Comparison of ENCODE assay signal across 8 mouse cellular contexts in the genomic region with DNA sequence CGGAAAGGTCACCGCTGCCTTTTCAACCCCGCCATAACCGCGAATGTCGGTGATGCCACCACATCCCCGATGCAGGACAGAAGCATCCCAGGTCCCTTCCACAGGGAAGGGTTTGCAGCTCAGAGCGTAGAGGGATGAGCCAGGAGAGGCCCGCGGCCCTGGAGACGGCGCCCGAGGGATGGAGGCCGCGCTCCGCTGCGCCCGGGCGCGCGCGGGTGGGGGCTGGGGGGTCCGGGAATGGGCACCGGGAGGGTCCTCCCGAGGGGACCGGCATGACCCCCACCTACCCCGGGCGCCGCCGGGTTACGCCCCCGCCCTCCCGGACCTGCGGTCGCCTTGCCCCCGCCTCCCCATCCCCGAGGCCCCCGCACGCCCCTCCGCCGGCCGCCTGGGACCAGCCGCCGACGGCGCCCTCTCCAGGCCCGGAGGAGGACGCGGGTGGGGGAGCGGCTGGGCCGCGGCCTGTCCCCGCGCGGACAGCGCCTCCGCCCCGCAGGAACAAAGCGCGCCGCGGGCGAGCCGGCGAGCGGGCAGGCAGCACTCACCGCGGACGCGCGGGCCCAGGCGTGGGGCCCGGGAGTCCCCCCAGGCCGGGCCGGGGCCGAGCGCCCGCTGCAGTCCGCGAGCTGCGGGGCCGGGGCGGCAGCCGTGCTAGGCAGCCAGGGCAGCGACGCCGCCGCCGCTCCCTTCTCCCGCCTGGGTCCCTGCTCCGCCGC. TPM values are rescaled to one million over a fixed set of nuclear protein-coding genes. Genes with fewer than 3 reads are reported as not detected.
DNase-seq lines count a peak whose midpoint lies in the region; ATAC-seq and TF ChIP-seq lines count a peak whose summit lies in the region.

No protein-coding gene starts in this region.

- TF ChIP-seq CTCF in C2C12 (IDR thresholded peaks at IDR 0.05; ENCODE audit: control insufficient read depth, insufficient read depth, insufficient read length): peak; percentile 83
- no peak for TF ChIP-seq CTCF in bone marrow macrophage, adult 2 months (IDR thresholded peaks at IDR 0.05; ENCODE audit: low read depth, low read length)
- TF ChIP-seq CTCF in olfactory bulb, adult 2 months (IDR thresholded peaks at IDR 0.05; ENCODE audit: insufficient read depth, low read depth, low read length): no peak

- H3K4me1 ChIP-seq in bone marrow macrophage, adult 2 months (ENCODE audit: control insufficient read depth, insufficient read depth, low read length): peaks cover 39% of the 10 kb centered on the region
- peaks cover 17% of the 10 kb centered on the region for H3K4me1 ChIP-seq in heart, embryonic 15.5 days (replicated peaks)
- peaks cover 26% of the 10 kb centered on the region for H3K4me1 ChIP-seq in lung, embryonic 15.5 days
- peaks cover 14% of the 10 kb centered on the region for H3K4me1 ChIP-seq in olfactory bulb, adult 2 months (ENCODE audit: control insufficient read depth, insufficient read depth, low read length)

- peak; percentile 73 to 85 for DNase-seq in kidney, postnatal 4 days
- no peak for DNase-seq in T-cell, adult 2 months (ENCODE audit: low spot score)

- peak overlapping the region; percentile 89 for H3ac ChIP-seq in C2C12 (ENCODE audit: control insufficient read depth, insufficient read length, low read depth)

- no peak for TF ChIP-seq POLR2A in bone marrow macrophage, adult 2 months (IDR thresholded peaks at IDR 0.05; ENCODE audit: borderline replicate concordance, low read depth, low read length)
- TF ChIP-seq POLR2A in olfactory bulb, adult 2 months (IDR thresholded peaks at IDR 0.05; ENCODE audit: insufficient read depth, low read depth, low read length): no peak

- H3K36me3 ChIP-seq in C2C12 (ENCODE audit: control insufficient read depth, insufficient read depth): peaks cover 7% of the 10 kb centered on the region
- no peaks in the 10 kb centered on the region for H3K36me3 ChIP-seq in heart, embryonic 15.5 days
- 0 out of 2 replicates have a peak, but pooled peaks cover 3% of the 10 kb centered on the region for H3K36me3 ChIP-seq in lung, embryonic 15.5 days

- peak overlapping the region; percentile 49 for H3K4me3 ChIP-seq in C2C12 (ENCODE audit: insufficient read depth, poor library complexity, severe bottlenecking)
- H3K4me3 ChIP-seq in bone marrow macrophage, adult 2 months (ENCODE audit: insufficient read depth, low read length): peak overlapping the region; percentile 94
- H3K4me3 ChIP-seq in heart, embryonic 15.5 days: peak overlapping the region; percentile 98
- peak overlapping the region; percentile 97 for H3K4me3 ChIP-seq in lung, embryonic 15.5 days
- H3K4me3 ChIP-seq in olfactory bulb, adult 2 months (ENCODE audit: insufficient read depth, low read depth, low read length): peak overlapping the region; percentile 100

- ATAC-seq in erythroblast, adult 5-6 weeks (replicated peaks; ENCODE audit: low FRiP score, poor library complexity, severe bottlenecking): peak; percentile 45; the same call in 1 of the 2 replicates
- ATAC-seq in heart, embryonic 15.5 days (replicated peaks; ENCODE audit: insufficient number of reproducible peaks, insufficient read depth, low FRiP score, low read depth): peak; percentile 85
- ATAC-seq in lung, embryonic 15.5 days (ENCODE audit: borderline replicate concordance, extremely low read depth, low FRiP score, low TSS enrichment): peak; percentile 90

- H3K9ac ChIP-seq in heart, embryonic 15.5 days: peak overlapping the region; percentile 96
- H3K9ac ChIP-seq in lung, embryonic 15.5 days: peak overlapping the region; percentile 98

- H3K4me2 ChIP-seq in heart, embryonic 15.5 days: peak overlapping the region; percentile 83
- H3K4me2 ChIP-seq in lung, embryonic 15.5 days: peak overlapping the region; percentile 61

- peaks cover 48% of the 10 kb centered on the region for H3K79me3 ChIP-seq in C2C12 (ENCODE audit: low read depth)

- H3K27me3 ChIP-seq in C2C12 (ENCODE audit: control insufficient read depth, insufficient read depth, insufficient read length): no peaks in the 10 kb centered on the region
- no peaks in the 10 kb centered on the region for H3K27me3 ChIP-seq in heart, embryonic 15.5 days
- H3K27me3 ChIP-seq in lung, embryonic 15.5 days: no peaks in the 10 kb centered on the region

- H3K79me2 ChIP-seq in C2C12 (ENCODE audit: control insufficient read depth, insufficient read depth): peaks cover 53% of the 10 kb centered on the region

- H3K27ac ChIP-seq in bone marrow macrophage, adult 2 months (ENCODE audit: insufficient read depth, low read depth, low read length): peak overlapping the region; percentile 90
- peak overlapping the region; percentile 94 for H3K27ac ChIP-seq in heart, embryonic 15.5 days
- peak overlapping the region; percentile 94 for H3K27ac ChIP-seq in lung, embryonic 15.5 days
- H3K27ac ChIP-seq in olfactory bulb, adult 2 months (ENCODE audit: insufficient read depth, low read depth, low read length): peak overlapping the region; percentile 95

- WGBS in heart, embryonic 15.5 days: under 1% methylated on average over 75 of the region's 92 CpGs
- WGBS in lung, embryonic 15.5 days: under 1% methylated on average over 72 of the region's 92 CpGs
- WGBS in olfactory bulb, adult 2 months: 1% methylated on average over 83 of the region's 92 CpGs

- H3K9me3 ChIP-seq in heart, embryonic 15.5 days (replicated peaks): no peaks in the 10 kb centered on the region
- no peaks in the 10 kb centered on the region for H3K9me3 ChIP-seq in lung, embryonic 15.5 days

TF ChIP-seq in C2C12, 6 proteins besides CTCF, POLR2A, EP300 and RAD21:
- TF ChIP-seq MYOG (IDR thresholded peaks at IDR 0.05; ENCODE audit: control insufficient read depth, extremely low read depth, insufficient read length): no peak
- no peak for TF ChIP-seq USF1 (IDR thresholded peaks at IDR 0.05; ENCODE audit: low read depth)
- no peak for TF ChIP-seq FOSL1 (IDR thresholded peaks at IDR 0.05; ENCODE audit: insufficient read depth, low read length, poor library complexity, severe bottlenecking)

RNA-seq across cellular contexts. Expression of gene Wdfy3, which starts 0.5 kb away (rescaled TPM):
- 10.7 TPM for polyA plus RNA-seq in C2C12 (2012; fragmentation: generic; extraction: Trizol)
- polyA plus RNA-seq in bone marrow macrophage, adult 2 months (2012; ENCODE audit: insufficient read depth, insufficient read length, missing spikeins): 38.5 and 43.0 TPM in 2 replicates
- total RNA-seq in erythroblast, adult 5-6 weeks (2015; ENCODE audit: low replicate concordance): 4.0 and 5.4 TPM in 2 replicates
- total RNA-seq in erythroblast, adult 5-6 weeks (2017; ENCODE audit: low replicate concordance): 7.4 and 10.6 TPM in 2 replicates
- 8.7 and 9.6 TPM in 2 replicates for polyA plus RNA-seq in heart, embryonic 15.5 days (2015; fragmentation: Nextera tagmentation; extraction: Ambion mirVana)
- 12.4 and 13.4 TPM in 2 replicates for polyA plus RNA-seq in lung, embryonic 15.5 days (2015; fragmentation: Nextera tagmentation; extraction: Ambion mirVana)
- 63.9 TPM in 1 of 2 replicates, not detected in the other for polyA plus RNA-seq in olfactory bulb, adult 2 months (2012; ENCODE audit: insufficient read depth, insufficient read length, low replicate concordance, missing spikeins)

Comparison
In these comparisons a context has a peak if more than half of its experiments do, and no peak if none do; other contexts are left out.
1. H3K4me3 ChIP-seq: peak in every context shown above with its lines; median percentile 100 in olfactory bulb, adult 2 months; 98 in heart, embryonic 15.5 days; 97 in lung, embryonic 15.5 days; 94 in bone marrow macrophage, adult 2 months; 49 in C2C12.